Mouse (Mus musculus) embryonic facial prominence, embryonic 11.5 days (tissue): Measurements from ENCODE around the gene Zfp382. TPM values are rescaled to one million over a fixed set of nuclear protein-coding genes. Genes with fewer than 3 reads are reported as not detected.
"Not testable (repeated sequence)": the region's sequence is repeated elsewhere in the genome, so short reads cannot be mapped to it uniquely, and the experiment has no call there.

Experiments
- ATAC-seq: fragments of 200-750 bp; cut with Nextera tagmentation; replicated peaks from 2 replicates; pipeline ENCODE4 v1.8.0; 2017; ENCODE audit warnings: low read depth; ENCODE audit not compliant: insufficient number of reproducible peaks, low FRiP score, low TSS enrichment
- DNase-seq: peaks from one replicate; pipeline ENCODE4 v3.0.0-alpha.2; 2015; ENCODE audit warnings: low spot score
- H3K27ac ChIP-seq: fragments of 300-500 bp; sonication (generic); replicated peaks from 2 replicates; pipeline ENCODE4 v1.5.1; 2014; ENCODE audit warnings: mild to moderate bottlenecking, low read depth, low read length, control low read depth
- H3K27me3 ChIP-seq: fragments of 300-500 bp; sonication (generic); 2 replicates; pipeline ENCODE4 v1.6.1; 2014; ENCODE audit warnings: mild to moderate bottlenecking, low read length, moderate library complexity, mixed read lengths; ENCODE audit not compliant: control insufficient read depth, insufficient read depth
- H3K36me3 ChIP-seq: fragments of 300-500 bp; sonication (generic); replicated peaks from 2 replicates; pipeline ENCODE4 v1.6.1; 2014; ENCODE audit warnings: low read depth, mild to moderate bottlenecking, low read length, moderate library complexity, mixed read lengths; ENCODE audit not compliant: control insufficient read depth, insufficient read depth
- H3K4me1 ChIP-seq: fragments of 300-500 bp; sonication (generic); 2 replicates; pipeline ENCODE4 v1.6.1; 2014; ENCODE audit warnings: low read length, mixed read lengths; ENCODE audit not compliant: control insufficient read depth, insufficient read depth
- H3K4me2 ChIP-seq: fragments of 300-500 bp; sonication (generic); 2 replicates; pipeline ENCODE4 v1.6.1; 2014; ENCODE audit warnings: low read depth, mild to moderate bottlenecking, control low read depth, low read length, moderate library complexity
- H3K4me3 ChIP-seq: fragments of 300-500 bp; sonication (generic); 2 replicates; pipeline ENCODE4 v1.5.1; 2014; ENCODE audit warnings: low read depth, low read length, control low read depth
- H3K9ac ChIP-seq: fragments of 300-500 bp; sonication (generic); replicated peaks from 2 replicates; pipeline ENCODE4 v1.6.1; 2014; ENCODE audit warnings: mild to moderate bottlenecking, control low read depth, low read length
- H3K9me3 ChIP-seq: fragments of 300-500 bp; sonication (generic); replicated peaks from 2 replicates; pipeline ENCODE4 v1.6.1; 2016; ENCODE audit warnings: mild to moderate bottlenecking, low read length, inconsistent platforms, mixed read lengths; ENCODE audit not compliant: control insufficient read depth
- WGBS: fragments of 180-500 bp; shearing (Covaris S2); extraction: QIAGEN DNeasy Blood & Tissue Kit; methylation state at CpG from one replicate; pipeline ENCODE4 v1.1.7; 2014; 5-methylcytosine and 5-hydroxymethylcytosine counted together
- polyA plus RNA-seq: library from polyadenylated mRNA; unstranded; fragments of >200 nt; fragmentation: Nextera tagmentation; extraction: Ambion mirVana; gene quantifications from 2 replicates; pipeline ENCODE4 v1.2.1, GENCODE M21; 2014

Zfp382 gene
- polyA plus RNA-seq, 1 experiment from 2014 or later, result 5.9 TPM

DNA sequence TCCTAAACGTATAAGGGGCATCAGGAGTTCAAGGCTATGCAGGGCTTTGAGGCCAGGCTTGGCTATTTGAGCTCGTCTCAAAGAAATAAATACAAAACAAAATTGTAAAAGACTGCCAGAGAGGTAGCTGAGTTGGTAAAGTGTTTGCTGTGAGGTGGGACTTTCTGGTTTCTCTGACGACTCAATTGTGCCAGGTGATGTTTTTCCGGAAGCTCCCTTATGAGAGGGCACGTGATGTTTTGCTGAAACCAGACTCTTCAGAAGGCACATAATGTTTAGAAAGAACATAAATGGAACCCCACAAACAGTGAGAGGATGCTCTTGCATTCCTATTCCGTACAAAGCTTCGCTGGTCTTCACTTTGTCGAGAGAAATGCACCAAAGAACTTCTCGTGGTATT, 29.1 kb upstream of the Zfp382 start:
- H3K27ac ChIP-seq, result no peak overlapping the region
- no peaks in the 10 kb centered on the region for H3K9me3 ChIP-seq
- H3K4me2 ChIP-seq, result no peak overlapping the region
- DNase-seq (no peak), ATAC-seq (no peak)
- no peak overlapping the region for H3K9ac ChIP-seq
- 83% methylated on average over 9 of the region's 9 CpGs for WGBS
- H3K4me3 ChIP-seq, result no peak overlapping the region
- peaks cover 2% of the 10 kb centered on the region; the same call in 1 of the 2 replicates for H3K4me1 ChIP-seq
- H3K27me3 ChIP-seq, result no peaks in the 10 kb centered on the region
- H3K36me3 ChIP-seq, result no peaks in the 10 kb centered on the region

DNA sequence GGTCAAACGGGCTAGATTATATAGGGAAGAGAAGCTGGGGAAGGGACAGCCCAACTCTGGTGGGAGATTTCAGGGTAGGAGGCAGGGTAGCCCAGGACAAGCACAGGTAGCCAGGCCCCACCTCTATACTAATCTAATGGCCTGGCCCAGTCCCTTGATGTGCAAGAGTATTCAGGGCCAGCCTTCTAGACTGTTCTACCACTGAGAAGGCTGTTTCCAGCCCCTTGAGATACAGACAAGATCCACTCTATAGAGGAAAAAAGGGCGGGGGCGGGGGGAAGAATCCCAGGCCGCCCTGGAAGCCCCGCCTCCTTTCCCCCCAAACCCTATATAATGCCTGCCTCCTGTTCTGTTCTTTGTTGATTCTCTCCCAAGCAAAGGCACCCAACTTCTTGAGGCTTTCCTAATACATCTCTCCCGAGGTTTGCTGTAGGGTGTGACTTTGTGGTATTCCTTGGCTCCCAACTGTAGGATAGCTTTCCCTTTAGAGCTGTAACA, 27.8 kb upstream of the Zfp382 start:
- Histone ChIP-seq H3K36me3 (no peaks in the 10 kb centered on the region), H3K27me3 (no peaks in the 10 kb centered on the region), H3K4me2 (peak overlapping the region; percentile 30), H3K27ac (no peak overlapping the region), H3K4me1 (no peaks in the 10 kb centered on the region; the same call in 1 of the 2 replicates), H3K4me3 (peak overlapping the region; percentile 65; the same call in 1 of the 2 replicates), H3K9me3 (no peaks in the 10 kb centered on the region), H3K9ac (peak overlapping the region; percentile 11; the same call in 1 of the 2 replicates)
- 79% methylated on average over 6 of the region's 6 CpGs for WGBS
- no peak for ATAC-seq
- DNase-seq, result no peak

DNA sequence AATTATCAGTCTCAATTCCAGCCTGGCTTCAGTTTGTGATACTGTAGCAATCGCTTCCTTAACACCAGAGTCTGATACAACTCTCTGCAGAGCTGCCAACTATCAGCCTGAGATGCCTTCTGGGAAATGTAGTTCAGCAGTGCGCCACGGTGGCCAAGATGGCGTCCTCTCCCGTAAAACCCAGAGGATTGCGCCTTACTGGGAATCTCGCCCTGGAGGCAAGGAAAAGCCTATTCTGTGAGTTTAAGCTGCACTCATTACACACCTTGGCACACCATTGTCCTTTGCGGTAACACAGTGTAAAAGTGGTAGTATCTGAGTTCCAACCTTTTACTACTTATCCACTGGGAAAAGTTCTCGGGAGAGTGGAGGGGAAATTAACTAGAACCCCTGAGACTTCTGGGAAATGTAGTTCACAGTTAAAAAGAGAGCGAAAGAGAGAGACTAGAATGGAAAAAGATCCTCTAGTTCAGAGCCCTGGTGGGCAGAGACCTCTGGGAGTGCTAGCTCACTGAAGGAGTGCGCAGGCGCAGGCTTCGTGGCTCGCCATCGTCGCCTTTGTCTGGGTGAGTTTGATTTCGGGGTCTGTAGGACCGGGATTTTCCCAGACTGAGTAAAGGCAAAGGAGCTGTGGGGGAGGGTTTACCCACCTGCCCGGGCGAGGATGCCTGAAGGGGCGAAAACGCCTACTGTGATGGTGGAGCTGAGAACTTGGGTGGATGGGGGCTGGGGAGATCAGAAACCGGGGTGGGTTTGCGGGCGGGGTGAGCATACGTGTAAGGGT, 26.9 kb upstream of the Zfp382 start, which contains the start of gene Zfp260:
Zfp260 (plus strand) TSS at position 132 of the 784 bp plus-strand sequence.
- Histone ChIP-seq H3K4me1 (no peaks in the 10 kb centered on the region), H3K27me3 (no peaks in the 10 kb centered on the region), H3K4me3 (peak within 1 kb of the TSS; percentile 65), H3K4me2 (peak within 1 kb of the TSS; percentile 63), H3K9ac (peak within 1 kb of the TSS; percentile 89), H3K27ac (peak within 1 kb of the TSS; percentile 96), H3K9me3 (no peaks in the 10 kb centered on the region), H3K36me3 (no peaks in the 10 kb centered on the region)
- ATAC-seq (peak; percentile 76), DNase-seq (peak; percentile 98)
- under 1% methylated on average over 26 of the region's 26 CpGs for WGBS

DNA sequence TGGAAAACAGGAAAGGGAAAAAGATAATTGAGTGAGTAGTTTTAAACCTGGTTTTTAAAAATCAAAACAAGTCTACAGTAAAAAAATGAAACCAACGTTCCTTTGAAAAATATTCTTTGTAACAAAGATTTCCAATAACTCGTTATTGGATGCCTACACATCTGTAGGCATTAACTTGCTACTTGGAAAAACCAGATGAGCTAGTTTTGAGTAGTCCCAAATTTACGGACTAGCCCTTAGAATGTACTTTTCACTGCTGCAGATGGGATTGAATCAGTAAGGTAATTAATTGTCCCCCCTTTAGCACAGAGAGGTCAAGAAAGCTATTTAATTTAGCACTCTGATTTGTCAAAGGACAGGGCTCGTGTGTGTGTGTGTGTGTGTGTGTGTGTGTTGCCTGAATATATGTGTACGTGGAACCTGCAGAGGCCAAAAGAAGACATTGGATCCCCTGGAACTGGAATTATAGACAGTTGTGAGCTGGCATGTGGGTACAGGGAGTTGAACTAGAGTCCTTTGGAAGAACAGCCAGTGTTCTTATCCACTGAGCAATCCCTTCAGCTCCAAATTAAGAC, 26.1 kb upstream of the Zfp382 start:
- Histone ChIP-seq H3K4me3 (peak overlapping the region; percentile 65), H3K9me3 (no peaks in the 10 kb centered on the region), H3K9ac (peak overlapping the region; percentile 89), H3K36me3 (no peaks in the 10 kb centered on the region), H3K27me3 (no peaks in the 10 kb centered on the region), H3K4me1 (no peaks in the 10 kb centered on the region), H3K4me2 (peak overlapping the region; percentile 63), H3K27ac (peak overlapping the region; percentile 96)
- DNase-seq, result peak; percentile 35
- no peak for ATAC-seq
- WGBS, result 14% methylated on average over 5 of the region's 5 CpGs

DNA sequence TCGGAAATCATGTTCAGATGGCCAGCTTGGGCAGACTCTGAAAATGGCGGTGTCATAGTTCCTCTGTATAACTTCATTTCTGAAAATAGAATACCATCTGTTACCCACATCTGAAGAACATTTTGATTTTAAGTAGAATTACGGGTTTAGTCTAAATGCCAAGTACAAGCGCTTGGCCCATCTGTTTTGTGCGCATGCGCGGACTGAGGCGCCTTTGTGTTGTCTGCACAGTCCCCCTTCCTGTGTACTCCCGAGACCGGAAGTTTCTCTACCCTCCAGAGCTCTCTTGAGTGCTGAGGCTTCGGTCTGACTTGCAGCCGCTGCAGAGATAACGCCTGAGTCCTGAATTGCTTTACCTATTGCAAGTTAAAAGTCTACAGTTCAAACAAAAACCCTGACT, 22.4 kb upstream of the Zfp382 start:
- H3K36me3 ChIP-seq, result peaks cover 22% of the 10 kb centered on the region

DNA sequence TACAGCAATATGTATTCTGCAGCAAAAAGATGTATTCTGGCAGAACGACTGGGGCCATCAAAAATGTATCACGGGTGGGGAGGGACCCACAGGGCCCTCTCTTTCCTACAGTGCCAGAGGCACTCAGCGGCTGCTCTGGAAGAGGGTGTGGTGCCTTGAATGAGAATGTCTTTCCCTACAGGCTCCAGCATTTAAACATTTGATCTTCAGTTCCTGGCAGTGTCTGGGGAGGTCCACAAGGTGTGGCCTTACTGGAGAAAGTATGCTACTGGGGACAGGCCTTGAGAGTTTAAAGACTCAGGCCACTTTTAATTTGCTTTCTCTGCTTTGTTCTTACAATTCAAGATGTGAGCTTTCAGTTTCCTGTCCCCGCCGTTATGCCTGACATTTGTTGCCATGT, 5.7 kb upstream of the Zfp382 start:
- Histone ChIP-seq H3K4me3 (no peak overlapping the region), H3K9ac (no peak overlapping the region), H3K4me1 (no peaks in the 10 kb centered on the region), H3K9me3 (no peaks in the 10 kb centered on the region), H3K36me3 (no peaks in the 10 kb centered on the region), H3K27me3 (no peaks in the 10 kb centered on the region), H3K4me2 (no peak overlapping the region), H3K27ac (no peak overlapping the region)
- DNase-seq (no peak), ATAC-seq (no peak)
- WGBS, result 91% methylated on average over 5 of the region's 5 CpGs

More for the DNA sequence above, 22.4 kb upstream of the Zfp382 start:
- H3K27me3 ChIP-seq, result no peaks in the 10 kb centered on the region
- H3K27ac ChIP-seq, result no peak overlapping the region
- peaks cover 3% of the 10 kb centered on the region; the same call in 1 of the 2 replicates for H3K9me3 ChIP-seq
- no peak for ATAC-seq
- no peak for DNase-seq
- whole genome bisulfite sequencing, result 93% methylated on average over 13 of the region's 13 CpGs
- no peaks in the 10 kb centered on the region for H3K4me1 ChIP-seq
- no peak overlapping the region for H3K4me3 ChIP-seq
- H3K4me2 ChIP-seq, result no peak overlapping the region
- no peak overlapping the region for H3K9ac ChIP-seq

DNA sequence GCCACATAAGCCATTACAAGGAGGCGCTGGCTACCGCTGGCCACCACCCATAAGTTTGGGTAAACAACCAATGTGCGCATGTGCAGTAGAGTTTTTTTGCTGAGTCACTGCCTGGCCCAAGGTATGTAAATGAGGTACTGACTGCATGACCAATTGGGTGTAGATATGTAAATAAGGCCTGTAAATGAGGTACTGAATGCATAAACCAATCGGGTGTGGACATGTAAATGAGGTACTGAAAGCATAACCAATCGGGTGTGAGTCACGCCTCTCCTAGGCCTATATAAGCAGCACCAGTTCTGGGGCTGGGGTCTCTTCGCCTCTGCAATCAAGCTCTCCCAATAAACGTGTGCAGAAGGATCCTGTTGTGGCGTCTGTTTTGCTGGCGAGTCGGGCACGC, 3.8 kb upstream of the Zfp382 start:
- not testable (repeated sequence) for H3K27me3 ChIP-seq, H3K27ac ChIP-seq, H3K4me2 ChIP-seq, H3K4me3 ChIP-seq, H3K36me3 ChIP-seq, H3K9ac ChIP-seq, DNase-seq, H3K4me1 ChIP-seq, ATAC-seq, H3K9me3 ChIP-seq
- WGBS, result 93% methylated on average over 12 of the region's 12 CpGs

DNA sequence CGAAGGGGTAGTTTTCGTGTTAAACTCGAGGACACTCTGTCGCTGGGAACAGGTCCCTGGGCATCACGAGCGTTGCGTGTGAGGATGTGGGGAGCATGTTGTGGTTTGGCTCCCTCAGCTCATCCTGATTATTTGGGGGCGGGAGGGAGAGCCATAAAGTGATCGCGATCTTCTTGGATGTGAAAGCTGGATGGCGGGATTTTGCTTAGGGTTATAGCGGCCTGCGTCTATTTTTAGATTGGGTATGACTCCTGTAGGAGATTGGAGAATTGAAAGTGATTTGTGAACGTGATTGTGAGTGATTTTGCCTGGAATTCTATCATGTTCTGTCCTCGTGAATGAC, 417 bp downstream of the Zfp382 start:
- Histone ChIP-seq H3K4me3 (peak overlapping the region; percentile 57), H3K27me3 (no peaks in the 10 kb centered on the region), H3K9ac (peak overlapping the region; percentile 70), H3K27ac (0 out of 2 replicates have a peak overlapping the region, but pooled peaks have one; percentile 48), H3K9me3 (no peaks in the 10 kb centered on the region), H3K4me1 (no peaks in the 10 kb centered on the region), H3K4me2 (peak overlapping the region; percentile 78), H3K36me3 (no peaks in the 10 kb centered on the region)
- 8% methylated on average over 15 of the region's 15 CpGs for WGBS
- ATAC-seq, result no peak; the same call in 1 of the 2 replicates
- peak; percentile 36 for DNase-seq
